Mouse (Mus musculus): Measurements from ENCODE around the gene Commd3. TPM values are rescaled to one million over a fixed set of nuclear protein-coding genes. Genes with fewer than 3 reads are reported as not detected.

The Commd3 gene
- 68.1 and 83.2 TPM in 2 replicates for polyA plus RNA-seq (2012; rRNA removed)

GRCm38 (mm10) chr2:18672133-18672765 lies at the start of gene Commd3:
TSS of gene Commd3 (plus strand) at chr2:18672384.
- peak within 1 kb of the TSS; percentile 91 for H3K4me3 ChIP-seq (ENCODE audit: insufficient read depth, low read depth, low read length)
- peak; percentile 97 for DNase-seq
- WGBS = 1% methylated on average over 91 of the region's 91 CpGs

GRCm38 (mm10) chr2:18623219-18623618 lies 49.0 kb upstream of the Commd3 start:
- no peak for DNase-seq
- Histone ChIP-seq H3K36me3 (ENCODE audit: control insufficient read depth, insufficient read depth, low read length) (no peaks in the 10 kb centered on the region), H3K27me3 (replicated peaks; ENCODE audit: control insufficient read depth, insufficient read depth, low read length) (no peaks in the 10 kb centered on the region; the same call in 1 of the 2 replicates), H3K4me1 (ENCODE audit: control insufficient read depth, insufficient read depth, low read length) (no peaks in the 10 kb centered on the region), H3K4me3 (ENCODE audit: insufficient read depth, low read depth, low read length) (no peak overlapping the region), H3K27ac (ENCODE audit: insufficient read depth, low read depth, low read length) (no peak overlapping the region)
- WGBS = 81% methylated on average over 10 of the region's 10 CpGs
- TF ChIP-seq CTCF (conservative IDR thresholded peaks at IDR 0.05; ENCODE audit: insufficient read depth, insufficient read length, low read depth, low read length) (no peak), POLR2A (IDR thresholded peaks at IDR 0.05; ENCODE audit: low read depth, low read length) (no peak)

More at GRCm38 (mm10) chr2:18672133-18672765, at the start of gene Commd3:
- Histone ChIP-seq H3K4me1 (ENCODE audit: control insufficient read depth, insufficient read depth, low read length) (no peaks in the 10 kb centered on the region; the same call in 1 of the 2 replicates), H3K27ac (ENCODE audit: insufficient read depth, low read depth, low read length) (peak within 1 kb of the TSS; percentile 92), H3K36me3 (ENCODE audit: control insufficient read depth, insufficient read depth, low read length) (no peaks in the 10 kb centered on the region; the same call in 1 of the 2 replicates), H3K27me3 (replicated peaks; ENCODE audit: control insufficient read depth, insufficient read depth, low read length) (no peaks in the 10 kb centered on the region)
- no peak for TF ChIP-seq CTCF (conservative IDR thresholded peaks at IDR 0.05; ENCODE audit: insufficient read depth, insufficient read length, low read depth, low read length)
- TF ChIP-seq POLR2A (IDR thresholded peaks at IDR 0.05; ENCODE audit: low read depth, low read length) = peak; percentile 40

- no peak overlapping the region for H3K4me3 ChIP-seq (ENCODE audit: insufficient read depth, low read depth, low read length)
- 60% methylated on average over 5 of the region's 5 CpGs for WGBS
- no peak for DNase-seq
- no peak overlapping the region for H3K27ac ChIP-seq (ENCODE audit: insufficient read depth, low read depth, low read length)
- H3K4me1 ChIP-seq (ENCODE audit: control insufficient read depth, insufficient read depth, low read length) = no peaks in the 10 kb centered on the region
- no peaks in the 10 kb centered on the region; the same call in 1 of the 2 replicates for H3K27me3 ChIP-seq (replicated peaks; ENCODE audit: control insufficient read depth, insufficient read depth, low read length)
- H3K36me3 ChIP-seq (ENCODE audit: control insufficient read depth, insufficient read depth, low read length) = no peaks in the 10 kb centered on the region
- no peak for TF ChIP-seq POLR2A (IDR thresholded peaks at IDR 0.05; ENCODE audit: low read depth, low read length)
- no peak for TF ChIP-seq CTCF (conservative IDR thresholded peaks at IDR 0.05; ENCODE audit: insufficient read depth, insufficient read length, low read depth, low read length)
Measured at GRCm38 (mm10) chr2:18630547-18630946, 41.6 kb upstream of the Commd3 start.

GRCm38 (mm10) chr2:18635052-18635451 lies 37.1 kb upstream of the Commd3 start:
- no peak overlapping the region for H3K4me3 ChIP-seq (ENCODE audit: insufficient read depth, low read depth, low read length)
- DNase-seq = peak; percentile 91
- no peak overlapping the region for H3K27ac ChIP-seq (ENCODE audit: insufficient read depth, low read depth, low read length)
- no peak for TF ChIP-seq POLR2A (IDR thresholded peaks at IDR 0.05; ENCODE audit: low read depth, low read length)
- TF ChIP-seq CTCF (conservative IDR thresholded peaks at IDR 0.05; ENCODE audit: insufficient read depth, insufficient read length, low read depth, low read length) = no peak
- H3K27me3 ChIP-seq (replicated peaks; ENCODE audit: control insufficient read depth, insufficient read depth, low read length) = peaks cover 2% of the 10 kb centered on the region; the same call in 1 of the 2 replicates
- WGBS = 61% methylated on average over 8 of the region's 8 CpGs
- H3K4me1 ChIP-seq (ENCODE audit: control insufficient read depth, insufficient read depth, low read length) = no peaks in the 10 kb centered on the region
- H3K36me3 ChIP-seq (ENCODE audit: control insufficient read depth, insufficient read depth, low read length) = no peaks in the 10 kb centered on the region

- no peaks in the 10 kb centered on the region; the same call in 1 of the 2 replicates for H3K27me3 ChIP-seq (replicated peaks; ENCODE audit: control insufficient read depth, insufficient read depth, low read length)
- H3K36me3 ChIP-seq (ENCODE audit: control insufficient read depth, insufficient read depth, low read length) = no peaks in the 10 kb centered on the region
- no peak for DNase-seq
- WGBS = 77% methylated on average over 4 of the region's 4 CpGs
- H3K4me3 ChIP-seq (ENCODE audit: insufficient read depth, low read depth, low read length) = no peak overlapping the region
- H3K27ac ChIP-seq (ENCODE audit: insufficient read depth, low read depth, low read length) = no peak overlapping the region
- TF ChIP-seq POLR2A (IDR thresholded peaks at IDR 0.05; ENCODE audit: low read depth, low read length) (no peak), CTCF (conservative IDR thresholded peaks at IDR 0.05; ENCODE audit: insufficient read depth, insufficient read length, low read depth, low read length) (no peak)
- no peaks in the 10 kb centered on the region for H3K4me1 ChIP-seq (ENCODE audit: control insufficient read depth, insufficient read depth, low read length)
Measured at GRCm38 (mm10) chr2:18648563-18648962, 23.6 kb upstream of the Commd3 start.

- Histone ChIP-seq H3K36me3 (ENCODE audit: control insufficient read depth, insufficient read depth, low read length) (no peaks in the 10 kb centered on the region), H3K4me1 (ENCODE audit: control insufficient read depth, insufficient read depth, low read length) (no peaks in the 10 kb centered on the region), H3K27ac (ENCODE audit: insufficient read depth, low read depth, low read length) (no peak overlapping the region), H3K27me3 (replicated peaks; ENCODE audit: control insufficient read depth, insufficient read depth, low read length) (no peaks in the 10 kb centered on the region; the same call in 1 of the 2 replicates), H3K4me3 (ENCODE audit: insufficient read depth, low read depth, low read length) (no peak overlapping the region)
- 62% methylated on average over 5 of the region's 5 CpGs for WGBS
- DNase-seq = peak; percentile 58
- TF ChIP-seq CTCF (conservative IDR thresholded peaks at IDR 0.05; ENCODE audit: insufficient read depth, insufficient read length, low read depth, low read length) = no peak
- no peak for TF ChIP-seq POLR2A (IDR thresholded peaks at IDR 0.05; ENCODE audit: low read depth, low read length)
Measured at GRCm38 (mm10) chr2:18654821-18655220, 17.4 kb upstream of the Commd3 start.

- 87% methylated on average over 3 of the region's 3 CpGs for WGBS
Measured at GRCm38 (mm10) chr2:18664003-18664402, 8.2 kb upstream of the Commd3 start.

More at GRCm38 (mm10) chr2:18664003-18664402, 8.2 kb upstream of the Commd3 start:
- Histone ChIP-seq H3K27me3 (replicated peaks; ENCODE audit: control insufficient read depth, insufficient read depth, low read length) (no peaks in the 10 kb centered on the region), H3K4me3 (ENCODE audit: insufficient read depth, low read depth, low read length) (no peak overlapping the region), H3K4me1 (ENCODE audit: control insufficient read depth, insufficient read depth, low read length) (no peaks in the 10 kb centered on the region), H3K36me3 (ENCODE audit: control insufficient read depth, insufficient read depth, low read length) (no peaks in the 10 kb centered on the region), H3K27ac (ENCODE audit: insufficient read depth, low read depth, low read length) (no peak overlapping the region)
- TF ChIP-seq POLR2A (IDR thresholded peaks at IDR 0.05; ENCODE audit: low read depth, low read length) = no peak
- TF ChIP-seq CTCF (conservative IDR thresholded peaks at IDR 0.05; ENCODE audit: insufficient read depth, insufficient read length, low read depth, low read length) = no peak
- DNase-seq = no peak

Measured in kidney, adult 2 months (tissue).